Mouse (Mus musculus) kidney, embryonic 15.5 days (tissue): ENCODE results near the gene Elac2. TPM values are rescaled to one million over a fixed set of nuclear protein-coding genes. Genes with fewer than 3 reads are reported as not detected.

Experiments used
- ATAC-seq: fragments of 200-750 bp; cut with Nextera tagmentation; replicated peaks from 2 replicates; pipeline ENCODE4 v1.8.0; 2017; ENCODE audit warnings: moderate TSS enrichment; ENCODE audit not compliant: low FRiP score
- H3K27ac ChIP-seq: fragments of 300-500 bp; sonication (generic); 2 replicates; pipeline ENCODE4 v1.5.1; 2015; ENCODE audit warnings: mild to moderate bottlenecking, inconsistent platforms
- H3K27me3 ChIP-seq: fragments of 300-500 bp; sonication (generic); 2 replicates; pipeline ENCODE4 v1.6.1; 2015; ENCODE audit warnings: inconsistent platforms
- H3K36me3 ChIP-seq: fragments of 300-500 bp; sonication (generic); 2 replicates; pipeline ENCODE4 v1.6.1; 2015; ENCODE audit warnings: inconsistent platforms
- H3K4me1 ChIP-seq: fragments of 300-500 bp; sonication (generic); 2 replicates; pipeline ENCODE4 v1.6.1; 2015; ENCODE audit warnings: inconsistent platforms
- H3K4me2 ChIP-seq: fragments of 300-500 bp; sonication (generic); 2 replicates; pipeline ENCODE4 v1.6.1; 2015; ENCODE audit warnings: moderate library complexity, mild to moderate bottlenecking, inconsistent platforms
- H3K4me3 ChIP-seq: fragments of 300-500 bp; sonication (generic); replicated peaks from 2 replicates; pipeline ENCODE4 v1.5.1; 2015; ENCODE audit warnings: mild to moderate bottlenecking, inconsistent platforms
- H3K9ac ChIP-seq: fragments of 300-500 bp; sonication (generic); 2 replicates; pipeline ENCODE4 v1.6.1; 2015; ENCODE audit warnings: mild to moderate bottlenecking, inconsistent platforms
- H3K9me3 ChIP-seq: fragments of 300-500 bp; sonication (generic); replicated peaks from 2 replicates; pipeline ENCODE4 v1.6.1; 2016; ENCODE audit warnings: inconsistent platforms
- WGBS: fragments of 180-500 bp; shearing (Covaris S2); methylation state at CpG from one replicate; pipeline ENCODE4 v1.1.7; 2015; ENCODE audit warnings: mixed read lengths; 5-methylcytosine and 5-hydroxymethylcytosine counted together
- polyA plus RNA-seq: library from polyadenylated mRNA; unstranded; fragments of >200 nt; fragmentation: Nextera tagmentation; extraction: Ambion mirVana; gene quantifications from 2 replicates; pipeline ENCODE4 v1.2.1, GENCODE M21; 2015

Gene Elac2
- 30.7 TPM in 2 replicates for polyA plus RNA-seq

GRCm38 (mm10) chr11:64978720-64979488 lies at the start of gene Elac2:
Elac2 (plus strand) TSS chr11:64979038.
- Histone ChIP-seq H3K4me2 (peak within 1 kb of the TSS; percentile 78), H3K9me3 (no peaks in the 10 kb centered on the region), H3K9ac (peak within 1 kb of the TSS; percentile 74), H3K4me1 (peaks cover 18% of the 10 kb centered on the region), H3K36me3 (peaks cover 34% of the 10 kb centered on the region), H3K4me3 (peak within 1 kb of the TSS; percentile 87), H3K27me3 (peaks cover 3% of the 10 kb centered on the region; the same call in 1 of the 2 replicates), H3K27ac (0 out of 2 replicates have a peak within 1 kb of the TSS, but pooled peaks have one; percentile 38)
- ATAC-seq = peak; percentile 100
- WGBS = under 1% methylated on average over 65 of the region's 65 CpGs

GRCm38 (mm10) chr11:64929130-64929529 lies 49.7 kb upstream of the Elac2 start:
- Histone ChIP-seq H3K27me3 (0 out of 2 replicates have a peak, but pooled peaks cover 7% of the 10 kb centered on the region), H3K4me1 (no peaks in the 10 kb centered on the region), H3K36me3 (no peaks in the 10 kb centered on the region), H3K27ac (no peak overlapping the region), H3K4me3 (no peak overlapping the region), H3K4me2 (no peak overlapping the region), H3K9me3 (no peaks in the 10 kb centered on the region), H3K9ac (no peak overlapping the region)
- ATAC-seq = no peak
- WGBS = 94% methylated on average over 2 of the region's 2 CpGs

- H3K4me1 ChIP-seq = no peaks in the 10 kb centered on the region
- WGBS = 53% methylated on average over 11 of the region's 11 CpGs
- H3K27ac ChIP-seq = no peak overlapping the region
- H3K36me3 ChIP-seq = no peaks in the 10 kb centered on the region
- H3K4me2 ChIP-seq = no peak overlapping the region
- 0 out of 2 replicates have a peak, but pooled peaks cover 7% of the 10 kb centered on the region for H3K27me3 ChIP-seq
- H3K9me3 ChIP-seq = no peaks in the 10 kb centered on the region
- no peak for ATAC-seq
- H3K9ac ChIP-seq = no peak overlapping the region
- H3K4me3 ChIP-seq = no peak overlapping the region
These were observed 47.6 kb upstream of the Elac2 start for GRCm38 (mm10) chr11:64931060-64931770.

- no peak overlapping the region for H3K27ac ChIP-seq
- 81% methylated on average over 2 of the region's 2 CpGs for WGBS
- no peaks in the 10 kb centered on the region for H3K4me1 ChIP-seq
- H3K4me3 ChIP-seq = no peak overlapping the region
- no peak overlapping the region for H3K4me2 ChIP-seq
- no peak overlapping the region for H3K9ac ChIP-seq
- H3K36me3 ChIP-seq = no peaks in the 10 kb centered on the region
- ATAC-seq = no peak
- no peaks in the 10 kb centered on the region for H3K9me3 ChIP-seq
- H3K27me3 ChIP-seq = no peaks in the 10 kb centered on the region
These were observed 41.6 kb upstream of the Elac2 start for GRCm38 (mm10) chr11:64937226-64937625.

- no peak for ATAC-seq
- Histone ChIP-seq H3K36me3 (no peaks in the 10 kb centered on the region), H3K27me3 (no peaks in the 10 kb centered on the region), H3K27ac (no peak overlapping the region), H3K4me3 (no peak overlapping the region), H3K9ac (no peak overlapping the region), H3K9me3 (no peaks in the 10 kb centered on the region), H3K4me2 (no peak overlapping the region), H3K4me1 (no peaks in the 10 kb centered on the region)
- 85% methylated on average over 2 of the region's 2 CpGs for WGBS
These were observed 37.6 kb upstream of the Elac2 start for GRCm38 (mm10) chr11:64941193-64941592.

GRCm38 (mm10) chr11:64949782-64950181 lies 29.1 kb upstream of the Elac2 start:
- no peak overlapping the region for H3K4me2 ChIP-seq
- no peaks in the 10 kb centered on the region for H3K9me3 ChIP-seq
- H3K27ac ChIP-seq = no peak overlapping the region
- no peak for ATAC-seq
- 76% methylated on average over 3 of the region's 3 CpGs for WGBS
- H3K4me3 ChIP-seq = no peak overlapping the region
- H3K27me3 ChIP-seq = peaks cover 7% of the 10 kb centered on the region; the same call in 1 of the 2 replicates
- no peaks in the 10 kb centered on the region for H3K36me3 ChIP-seq
- H3K9ac ChIP-seq = no peak overlapping the region
- no peaks in the 10 kb centered on the region for H3K4me1 ChIP-seq

- peak; percentile 84 for ATAC-seq
- Histone ChIP-seq H3K27me3 (peaks cover 11% of the 10 kb centered on the region; the same call in 1 of the 2 replicates), H3K4me1 (peaks cover 17% of the 10 kb centered on the region), H3K36me3 (no peaks in the 10 kb centered on the region), H3K27ac (peak overlapping the region; percentile 54; the same call in 1 of the 2 replicates), H3K4me2 (peak overlapping the region; percentile 61), H3K9ac (no peak overlapping the region; the same call in 1 of the 2 replicates), H3K4me3 (peak overlapping the region; percentile 26), H3K9me3 (no peaks in the 10 kb centered on the region)
- 3% methylated on average over 16 of the region's 16 CpGs for WGBS
These were observed 21.7 kb upstream of the Elac2 start for GRCm38 (mm10) chr11:64956962-64957729.

GRCm38 (mm10) chr11:64962629-64963028 lies 16.2 kb upstream of the Elac2 start:
- Histone ChIP-seq H3K27me3 (peaks cover 11% of the 10 kb centered on the region), H3K27ac (no peak overlapping the region), H3K36me3 (no peaks in the 10 kb centered on the region), H3K9ac (no peak overlapping the region), H3K9me3 (no peaks in the 10 kb centered on the region), H3K4me3 (no peak overlapping the region), H3K4me1 (peaks cover 3% of the 10 kb centered on the region), H3K4me2 (no peak overlapping the region)
- no peak for ATAC-seq
- 93% methylated on average over 2 of the region's 2 CpGs for WGBS

GRCm38 (mm10) chr11:64968507-64968906 lies 10.3 kb upstream of the Elac2 start:
- Histone ChIP-seq H3K9ac (no peak overlapping the region), H3K4me2 (no peak overlapping the region), H3K4me3 (no peak overlapping the region), H3K27ac (no peak overlapping the region), H3K4me1 (0 out of 2 replicates have a peak, but pooled peaks cover 3% of the 10 kb centered on the region), H3K9me3 (no peaks in the 10 kb centered on the region), H3K27me3 (peaks cover 32% of the 10 kb centered on the region), H3K36me3 (no peaks in the 10 kb centered on the region)
- 9% methylated on average over 3 of the region's 3 CpGs for WGBS
- ATAC-seq = peak; percentile 69

GRCm38 (mm10) chr11:64968939-64969342 lies 9.9 kb upstream of the Elac2 start:
- Histone ChIP-seq H3K27ac (no peak overlapping the region), H3K36me3 (no peaks in the 10 kb centered on the region), H3K9ac (no peak overlapping the region), H3K27me3 (peaks cover 32% of the 10 kb centered on the region), H3K9me3 (no peaks in the 10 kb centered on the region), H3K4me1 (0 out of 2 replicates have a peak, but pooled peaks cover 3% of the 10 kb centered on the region), H3K4me3 (no peak overlapping the region), H3K4me2 (no peak overlapping the region)
- WGBS = 54% methylated on average over 4 of the region's 4 CpGs
- ATAC-seq = no peak

GRCm38 (mm10) chr11:64971471-64971988 lies 7.3 kb upstream of the Elac2 start:
- 63% methylated on average over 3 of the region's 3 CpGs for WGBS
- H3K27me3 ChIP-seq = peaks cover 32% of the 10 kb centered on the region
- H3K4me3 ChIP-seq = no peak overlapping the region
- H3K9me3 ChIP-seq = no peaks in the 10 kb centered on the region
- no peaks in the 10 kb centered on the region for H3K36me3 ChIP-seq
- H3K4me1 ChIP-seq = 0 out of 2 replicates have a peak, but pooled peaks cover 3% of the 10 kb centered on the region
- H3K9ac ChIP-seq = no peak overlapping the region
- no peak overlapping the region for H3K4me2 ChIP-seq
- H3K27ac ChIP-seq = no peak overlapping the region
- no peak for ATAC-seq
